Mouse (Mus musculus) common myeloid progenitor, adult 5-6 weeks (primary cell): Measurements from ENCODE around the gene Ocm. TPM values are rescaled to one million over a fixed set of nuclear protein-coding genes. Genes with fewer than 3 reads are reported as not detected.

Source experiments
- total RNA-seq: library from RNA; stranded (forward); fragments of 200-1000, 187-1606 nt; gene quantifications from 2 replicates; pipeline ENCODE4 v1.2.3, GENCODE M21; 2017

Gene Ocm
- total RNA-seq, 1 experiment from 2014 or later = not detected

Other genes starting within 250 kb of the Ocm start
- gene Eif2ak1, start 208.9 kb downstream of the Ocm start, total RNA-seq = 35.6 and 43.5 TPM in 2 replicates
- 0.39 TPM in 1 of 2 replicates, not detected in the other for gene Ankrd61, start 129.0 kb downstream of the Ocm start, total RNA-seq
- 84.6 and 98.4 TPM in 2 replicates for gene Aimp2, start 116.8 kb downstream of the Ocm start, total RNA-seq
- gene Pms2, start 116.7 kb downstream of the Ocm start, total RNA-seq = 30.0 and 38.9 TPM in 2 replicates
- not detected in 2 replicates for gene Gm42421, start 98.5 kb downstream of the Ocm start, total RNA-seq
- gene Rsph10b, start 93.6 kb downstream of the Ocm start, total RNA-seq = not detected in 2 replicates
- 94.4 and 110 TPM in 2 replicates for gene Ccz1, start 11.8 kb downstream of the Ocm start, total RNA-seq
- 8.1 and 9.7 TPM in 2 replicates for gene Lmtk2, start 73.8 kb upstream of the Ocm start, total RNA-seq
- 0.34 and 0.37 TPM in 2 replicates for gene Bhlha15, start 163.6 kb upstream of the Ocm start, total RNA-seq
- gene Tecpr1, start 196.9 kb upstream of the Ocm start, total RNA-seq = 3.4 and 5.6 TPM in 2 replicates
- gene Bri3, start 217.8 kb upstream of the Ocm start, total RNA-seq = 13.3 and 16.5 TPM in 2 replicates